Mouse (Mus musculus) layer of hippocampus, adult 11-12 months (tissue): ENCODE measurements around the gene Gm10486.
"Not testable (repeated sequence)": the region's sequence is repeated elsewhere in the genome, so short reads cannot be mapped to it uniquely, and the experiment has no call there.

Experiments
- DNase-seq: peaks from one replicate; pipeline ENCODE4 v3.0.0; 2022; ENCODE audit warnings: low spot score

The Gm10486 gene

DNA sequence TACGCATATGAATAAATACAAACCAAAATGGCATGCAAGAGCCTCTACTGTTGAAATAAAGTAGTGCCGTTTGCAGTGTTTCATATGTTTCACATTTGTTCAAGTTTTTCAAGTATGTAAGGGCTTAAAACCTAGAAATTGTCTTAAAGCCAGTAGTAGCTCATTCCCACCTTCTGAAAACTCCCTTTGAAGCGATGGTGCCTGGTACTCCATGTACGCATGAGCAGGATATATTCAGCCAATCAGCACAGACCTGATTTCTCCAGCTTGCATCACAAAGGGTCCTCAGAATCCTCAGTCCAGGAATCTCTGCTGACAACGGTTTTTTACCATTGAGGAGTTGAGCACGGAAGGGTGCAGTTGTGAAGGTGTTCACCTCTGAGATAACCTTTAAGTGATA lies at the start of gene Gm10486:
Gm10486 (plus strand) TSS at position 301 of the 400 bp plus-strand sequence.
- DNase-seq: not testable (repeated sequence)
